Mouse (Mus musculus): ENCODE data around the gene Acot8.

Acot8 gene

GRCm38 (mm10) chr2:164779481-164780086 is 25.1 kb downstream of the Acot8 start, which contains the start of gene Tnnc2:
Tnnc2 (minus strand) TSS chr2:164779967.
- DNase-seq = no peak

GRCm38 (mm10) chr2:164778809-164779208 is 25.9 kb downstream of the Acot8 start:
- peak; percentile 64 to 67 for DNase-seq

GRCm38 (mm10) chr2:164778015-164778287 is 26.7 kb downstream of the Acot8 start:
- DNase-seq = no peak

- DNase-seq = no peak
Observed at GRCm38 (mm10) chr2:164777246-164778014, 27.3 kb downstream of the Acot8 start.

GRCm38 (mm10) chr2:164776801-164777200 is 27.9 kb downstream of the Acot8 start:
- no peak for DNase-seq

- no peak for DNase-seq
Observed at GRCm38 (mm10) chr2:164776130-164776529, 28.6 kb downstream of the Acot8 start.

- no peak for DNase-seq
Observed at GRCm38 (mm10) chr2:164773989-164774364, 30.7 kb downstream of the Acot8 start.

GRCm38 (mm10) chr2:164773229-164773988 is 31.3 kb downstream of the Acot8 start:
- no peak for DNase-seq

GRCm38 (mm10) chr2:164771123-164771522 is 33.6 kb downstream of the Acot8 start:
- no peak for DNase-seq

GRCm38 (mm10) chr2:164770279-164770678 is 34.4 kb downstream of the Acot8 start:
- DNase-seq = no peak

DNA sequence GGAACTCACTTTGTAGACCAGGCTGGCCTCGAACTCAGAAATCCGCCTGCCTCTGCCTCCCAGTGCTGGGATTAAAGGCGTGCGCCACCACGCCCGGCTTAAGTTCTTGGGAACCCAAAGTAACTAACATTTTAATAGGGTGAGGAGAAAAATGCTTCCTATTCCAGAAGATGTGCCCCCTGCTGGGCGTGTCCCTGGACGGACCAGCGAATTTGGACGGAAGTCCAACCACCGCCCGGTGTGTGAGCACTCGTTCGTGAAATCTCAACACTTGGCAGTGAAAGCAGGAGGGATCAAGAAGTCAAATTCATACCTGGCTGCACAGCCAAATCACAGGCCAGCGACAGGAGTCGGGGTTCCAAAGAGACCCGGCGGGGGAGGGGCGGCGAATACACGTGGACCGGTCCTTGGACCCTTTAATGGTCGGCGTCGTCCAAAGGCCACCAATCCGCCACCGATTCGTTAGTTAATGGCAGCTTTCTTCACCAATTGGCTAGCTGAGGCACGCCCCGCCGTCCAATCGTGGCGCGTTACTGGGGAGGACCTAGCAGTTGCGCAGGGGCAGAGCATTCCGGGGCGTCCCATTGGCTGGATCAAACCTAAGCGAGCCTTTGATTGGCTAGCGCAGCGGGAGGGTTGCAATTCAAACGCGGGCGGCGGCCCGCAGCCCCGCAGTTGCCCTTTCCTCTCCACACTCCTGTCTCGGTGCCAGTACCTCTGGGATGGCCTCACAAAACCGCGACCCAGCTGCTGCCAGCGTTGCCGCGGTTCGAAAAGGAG is 35.2 kb downstream of the Acot8 start, which contains the start of gene Ube2c:
TSS of gene Ube2c (plus strand) at position 641 of the 780 bp plus-strand sequence.
- peak; percentile 99 for DNase-seq

GRCm38 (mm10) chr2:164767812-164768540 is 36.7 kb downstream of the Acot8 start:
- peak; percentile 78 to 86 for DNase-seq

DNA sequence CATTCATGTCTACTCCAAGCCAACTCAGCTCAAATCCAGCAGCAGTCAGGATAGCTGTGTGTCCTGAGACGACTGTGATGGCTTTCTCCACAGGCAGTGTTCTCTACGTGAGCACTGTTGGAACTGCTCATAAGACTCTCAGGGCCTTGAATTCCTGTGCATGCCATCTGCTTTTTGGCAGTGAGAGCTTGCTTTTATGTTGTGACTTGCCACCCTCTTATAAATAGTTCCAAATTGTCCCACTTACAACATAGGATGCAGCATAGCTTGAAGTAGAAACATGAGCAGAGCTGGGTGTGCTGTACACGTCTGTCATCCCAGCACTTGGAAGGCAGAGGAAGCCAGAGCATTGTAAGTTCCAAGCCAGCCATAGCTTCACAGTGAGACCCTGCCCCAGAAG is 38.8 kb downstream of the Acot8 start:
- DNase-seq = no peak

DNA sequence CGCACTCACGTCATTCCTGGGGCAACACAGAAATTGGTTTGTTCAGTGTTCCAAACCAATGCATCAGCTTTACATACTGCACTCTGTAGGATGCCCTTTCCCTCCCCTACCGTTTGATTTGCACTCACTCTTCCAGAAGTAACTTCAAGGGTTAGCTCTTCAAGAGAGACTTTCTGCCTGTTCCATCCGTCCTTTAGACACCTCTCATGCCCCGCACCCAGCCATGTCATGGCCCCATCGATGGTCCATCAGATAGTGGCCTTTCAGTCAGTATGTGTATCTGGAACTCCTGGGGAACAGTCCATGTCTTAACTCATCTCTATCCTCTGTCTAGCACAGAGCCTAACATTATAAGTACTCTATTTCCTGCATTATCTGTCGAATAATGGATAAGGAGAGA is 42.1 kb downstream of the Acot8 start:
- no peak for DNase-seq

GRCm38 (mm10) chr2:164761971-164762370 is 42.7 kb downstream of the Acot8 start:
- peak; percentile 22 to 43 for DNase-seq

- DNase-seq = peak; percentile 57 to 68
Observed at GRCm38 (mm10) chr2:164761502-164761901, 43.2 kb downstream of the Acot8 start.

DNA sequence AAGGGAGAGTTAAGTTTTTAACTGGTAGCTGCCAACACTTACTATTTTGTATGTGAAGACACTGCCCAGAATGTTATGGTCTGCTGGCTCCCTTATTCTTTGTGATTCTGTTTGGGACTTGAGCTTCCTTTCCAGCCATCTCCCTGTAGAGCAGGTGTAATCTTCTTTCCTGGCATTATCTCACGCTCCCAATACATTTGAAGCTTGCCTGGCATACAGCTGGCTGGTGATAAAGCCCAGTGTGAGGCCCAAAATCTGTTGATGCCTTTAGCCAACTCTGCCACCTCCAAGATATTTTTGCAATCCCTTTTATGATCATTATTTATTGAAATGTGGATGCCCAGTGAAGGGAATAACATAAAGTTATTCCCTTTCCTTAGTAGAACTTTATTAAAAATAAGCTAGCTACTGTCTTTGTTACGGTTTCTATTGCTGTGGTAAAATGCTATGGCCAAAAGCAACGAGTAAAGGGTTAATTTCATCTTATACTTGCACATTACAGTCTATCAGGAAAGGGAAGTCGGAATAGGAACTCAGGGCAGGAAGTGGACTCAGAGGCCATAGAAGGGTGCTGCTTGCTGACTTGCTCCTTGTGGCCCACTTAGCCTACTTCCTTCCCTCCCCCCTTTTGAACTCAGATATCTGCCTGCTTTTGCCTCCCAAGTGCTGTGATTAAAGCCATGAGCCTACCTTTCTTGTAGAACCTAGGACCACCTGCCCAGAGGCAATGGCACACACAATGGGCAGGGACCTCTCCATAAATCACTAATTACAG is 44.4 kb downstream of the Acot8 start:
- DNase-seq = no peak

GRCm38 (mm10) chr2:164758692-164759091 is 46.0 kb downstream of the Acot8 start:
- DNase-seq = no peak

- DNase-seq = no peak
Observed at GRCm38 (mm10) chr2:164757841-164758240, 46.8 kb downstream of the Acot8 start.

GRCm38 (mm10) chr2:164754800-164755199 is 49.9 kb downstream of the Acot8 start:
- DNase-seq = no peak

DNA sequence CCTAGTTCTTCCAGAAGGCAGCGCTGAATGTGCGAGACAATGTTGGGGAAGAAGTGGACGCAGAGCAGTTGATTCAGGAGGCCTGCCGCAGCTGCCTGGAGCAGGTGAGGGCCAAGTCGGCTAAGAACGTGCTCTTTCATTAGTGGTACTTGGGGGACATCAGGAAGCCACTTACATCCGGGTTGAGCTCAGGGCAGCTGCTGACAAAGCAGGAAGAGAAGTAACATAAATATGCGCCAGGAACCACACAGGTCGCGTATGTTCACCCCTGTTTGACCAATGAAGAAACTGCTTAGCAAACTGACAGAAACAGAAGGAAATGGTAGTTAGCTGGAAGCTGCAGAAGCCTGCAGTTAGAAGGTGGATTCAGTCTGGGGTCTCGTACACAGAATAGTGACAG is 50.6 kb downstream of the Acot8 start:
- DNase-seq = no peak
